Mouse (Mus musculus): ENCODE results near the gene Oprd1.

The Oprd1 gene

DNA sequence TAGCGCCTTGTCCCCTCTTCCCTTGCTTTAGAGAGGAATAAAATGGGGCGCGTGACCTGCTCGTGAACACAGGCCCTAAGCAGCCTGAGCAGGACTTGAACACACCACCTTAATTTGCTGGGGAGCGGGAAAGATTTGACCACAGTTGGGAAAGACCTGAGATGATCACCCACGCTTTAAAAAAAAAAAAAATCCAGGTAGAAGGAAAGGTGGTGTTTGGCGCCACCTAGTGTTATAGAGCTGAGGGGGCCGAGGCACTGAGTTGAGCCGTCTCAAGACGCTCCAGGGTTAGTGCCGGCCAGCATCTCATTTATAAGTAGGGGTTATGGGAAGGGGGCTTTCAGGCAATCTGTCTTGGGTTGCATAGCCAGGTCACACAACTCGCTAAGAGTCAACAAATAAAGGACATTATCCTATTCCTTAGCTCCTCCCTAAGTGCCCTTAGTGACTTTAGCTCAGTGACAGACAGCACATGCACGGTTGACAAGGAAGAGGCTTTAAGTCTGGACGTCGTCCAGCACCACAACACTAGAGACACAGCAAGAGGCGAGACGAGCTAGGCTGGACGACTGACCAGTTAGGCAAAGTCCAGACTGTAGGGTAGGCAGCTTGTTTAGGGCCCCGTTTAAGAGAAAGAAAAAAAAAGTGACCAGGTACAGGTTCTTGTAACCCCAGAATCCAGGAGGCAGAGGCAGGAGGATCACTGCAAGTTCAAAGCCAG, 64.6 kb downstream of the Oprd1 start:
- peak; percentile 47 for DNase-seq (ENCODE audit: low read depth, low spot score)

DNA sequence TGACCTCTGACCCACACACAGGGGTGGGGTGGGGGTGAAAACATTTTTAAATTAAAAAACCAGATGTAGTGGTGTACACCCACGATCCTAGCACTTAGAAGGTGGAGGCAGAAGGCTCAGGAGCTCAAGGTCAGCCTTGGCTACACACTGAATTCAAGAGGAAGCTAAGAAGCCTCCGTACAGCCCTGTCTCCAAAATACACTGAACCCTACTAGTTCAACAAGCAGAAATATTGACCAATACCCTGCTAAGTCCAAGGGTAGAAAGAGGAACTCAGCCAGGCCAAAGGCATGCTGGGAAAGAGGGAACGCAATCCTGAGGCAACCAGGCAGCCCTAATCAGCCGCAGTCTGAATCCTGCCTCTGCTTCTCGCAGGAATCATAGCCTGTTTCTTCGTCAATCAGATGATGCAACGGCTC, 66.0 kb downstream of the Oprd1 start:
- no peak for DNase-seq (ENCODE audit: low read depth, low spot score)

DNA sequence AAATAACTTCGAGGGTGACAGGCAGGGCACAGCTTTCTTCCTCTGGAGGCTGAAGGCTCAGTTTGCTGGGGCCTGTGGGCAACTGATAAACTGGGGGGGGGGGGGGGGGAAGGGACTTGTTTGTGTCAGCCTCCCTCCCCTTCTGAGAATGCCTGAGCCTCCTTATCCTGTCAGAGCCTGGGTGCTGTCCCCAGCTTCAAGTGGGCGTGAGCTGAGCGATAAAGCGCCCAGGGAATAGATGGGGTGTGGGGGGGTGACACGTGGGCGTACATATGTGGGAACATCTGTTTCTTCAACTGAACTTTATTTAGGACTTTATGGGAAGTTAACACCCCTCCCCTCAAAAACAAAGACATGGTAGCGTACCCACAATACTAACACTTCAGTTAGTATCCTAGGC, 66.8 kb downstream of the Oprd1 start:
- no peak for DNase-seq (ENCODE audit: low read depth, low spot score)

DNA sequence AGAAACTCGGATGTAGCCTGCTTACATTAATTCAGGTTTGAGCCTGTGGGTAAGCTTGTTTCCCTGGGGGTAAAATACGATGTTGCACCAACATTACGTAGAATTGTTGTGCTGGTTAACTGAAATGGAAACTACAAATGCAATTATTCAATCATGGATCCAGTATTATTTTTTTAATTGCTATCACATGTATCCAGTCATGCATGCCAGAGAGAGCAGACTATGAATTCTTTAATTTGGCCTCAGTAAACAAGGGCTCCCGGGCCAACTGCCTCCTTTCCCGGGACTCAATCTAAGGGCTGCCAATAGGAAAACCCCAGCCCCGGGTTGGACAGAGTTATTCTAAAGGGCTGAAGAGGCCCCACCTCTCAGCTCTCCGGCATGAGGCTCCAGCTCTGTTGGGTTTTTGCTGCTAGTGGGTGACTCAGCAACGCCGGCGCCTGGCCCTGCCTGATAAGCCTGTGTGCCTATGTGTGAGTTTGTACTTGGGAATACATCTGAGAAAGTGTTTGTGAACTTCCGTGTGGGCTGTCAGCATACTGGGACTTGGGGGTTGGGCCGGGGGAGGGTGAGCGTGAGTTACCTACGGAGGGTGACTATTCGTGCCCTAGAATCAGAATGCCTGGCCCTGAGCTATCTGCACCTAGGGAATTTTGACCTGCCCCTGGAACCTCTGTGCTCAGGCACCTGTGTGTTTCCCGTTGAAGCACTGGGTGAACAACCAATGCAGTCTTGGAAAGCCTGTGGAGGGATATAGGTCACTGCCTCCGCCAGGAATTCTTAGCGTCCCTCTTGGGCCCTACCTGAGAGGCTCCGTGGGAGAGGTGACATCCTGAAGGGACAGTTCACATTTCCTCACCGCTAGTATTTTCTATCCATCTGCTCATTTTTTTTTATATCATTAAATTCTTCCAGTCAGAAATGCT, 67.5 kb downstream of the Oprd1 start:
- peak; percentile 44 for DNase-seq (ENCODE audit: low read depth, low spot score)

DNA sequence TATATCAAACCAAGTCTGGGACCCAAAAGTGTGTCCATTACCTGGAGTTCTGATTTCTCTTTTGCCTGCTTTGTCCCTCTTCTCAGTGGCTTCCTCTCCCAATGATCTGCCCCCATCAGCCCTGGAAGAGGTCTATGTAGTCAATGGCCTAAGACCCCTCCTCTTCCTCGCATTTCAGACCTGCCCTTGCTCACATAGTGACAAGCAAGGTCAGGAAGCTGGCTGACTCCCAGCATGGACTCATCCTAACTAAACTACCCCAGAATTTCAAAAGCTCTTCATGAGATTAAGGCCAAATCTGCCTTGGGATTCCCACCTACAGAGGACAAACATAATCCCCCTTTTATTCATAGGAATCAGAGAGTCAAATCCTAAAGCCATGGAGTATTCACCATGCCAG, 68.5 kb downstream of the Oprd1 start:
- no peak for DNase-seq (ENCODE audit: low read depth, low spot score)

- DNase-seq (ENCODE audit: low read depth, low spot score), result peak; percentile 97
These were observed 69.1 kb downstream of the Oprd1 start, which contains the start of gene Epb41 for GRCm38 (mm10) chr4:132074933-132075769. TSS of gene Epb41 (minus strand) at chr4:132075321.

DNA sequence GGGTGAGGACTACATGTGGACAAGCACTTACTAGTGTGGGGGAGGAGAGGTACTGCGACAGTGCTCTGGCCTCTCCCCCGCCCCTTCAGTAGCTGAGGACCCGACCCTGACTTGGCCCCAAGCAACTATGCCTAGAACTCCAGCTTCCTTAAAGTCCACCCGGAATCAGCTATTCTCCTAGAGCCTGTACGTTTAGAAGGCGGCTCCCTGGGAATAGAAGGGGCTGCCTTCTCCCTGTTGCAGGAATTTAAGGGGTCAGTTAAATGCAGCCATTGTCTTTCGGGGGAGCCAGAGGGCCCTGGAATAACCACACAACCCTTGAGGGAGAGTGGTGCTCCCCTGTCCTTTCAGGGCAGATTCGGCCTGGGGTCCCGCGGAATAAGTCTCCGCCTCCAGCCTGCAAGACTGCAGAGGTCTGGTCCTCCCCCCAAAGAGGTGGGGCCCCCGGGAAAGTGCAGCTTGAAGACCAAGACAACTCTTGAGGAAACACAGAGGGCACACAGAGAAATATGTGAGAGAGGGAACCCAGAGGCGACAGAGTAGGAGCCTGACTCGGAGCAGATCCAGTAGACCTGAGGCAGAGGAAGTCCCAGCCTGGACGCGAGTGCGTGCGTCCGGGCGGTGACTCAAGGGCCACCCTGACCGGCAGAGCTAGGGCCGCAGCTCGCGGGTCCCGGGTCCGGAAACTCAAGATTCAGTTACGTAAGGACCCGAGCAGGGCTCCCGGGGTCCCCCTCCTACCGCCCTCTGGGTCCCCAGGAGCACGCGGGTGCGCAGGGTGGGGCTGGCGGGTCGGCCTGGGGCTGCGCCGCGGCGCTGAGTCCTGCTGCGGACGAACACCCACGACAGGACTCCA, 70.0 kb downstream of the Oprd1 start, which contains the start of gene Gm10300:
TSS of gene Gm10300 (plus strand) at position 621 of the 856 bp plus-strand sequence.
- peak; percentile 73 for DNase-seq (ENCODE audit: low read depth, low spot score)

DNA sequence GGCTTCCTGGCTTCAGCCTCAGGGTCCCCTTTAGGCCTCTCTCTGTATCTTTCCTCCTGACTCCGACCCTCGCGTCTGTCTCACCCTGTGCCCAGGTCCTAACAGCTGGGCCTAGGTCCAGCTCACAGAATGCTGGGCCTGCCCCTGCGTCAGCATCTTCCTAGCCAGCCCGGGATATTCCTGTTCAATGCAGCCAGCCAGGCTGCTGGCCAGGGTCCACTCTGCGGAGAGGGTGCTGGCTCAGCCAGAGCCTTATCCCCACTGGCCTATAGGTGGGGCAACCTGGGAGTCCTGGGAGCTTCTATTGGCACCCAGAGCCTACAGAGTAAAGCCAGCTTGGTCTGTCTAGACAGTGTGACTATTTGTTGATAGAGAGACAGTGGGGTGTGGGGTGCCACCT, 71.3 kb downstream of the Oprd1 start:
- peak; percentile 83 for DNase-seq (ENCODE audit: low read depth, low spot score)

GRCm38 (mm10) chr4:132072156-132072555, 72.1 kb downstream of the Oprd1 start:
- no peak for DNase-seq (ENCODE audit: low read depth, low spot score)

DNA sequence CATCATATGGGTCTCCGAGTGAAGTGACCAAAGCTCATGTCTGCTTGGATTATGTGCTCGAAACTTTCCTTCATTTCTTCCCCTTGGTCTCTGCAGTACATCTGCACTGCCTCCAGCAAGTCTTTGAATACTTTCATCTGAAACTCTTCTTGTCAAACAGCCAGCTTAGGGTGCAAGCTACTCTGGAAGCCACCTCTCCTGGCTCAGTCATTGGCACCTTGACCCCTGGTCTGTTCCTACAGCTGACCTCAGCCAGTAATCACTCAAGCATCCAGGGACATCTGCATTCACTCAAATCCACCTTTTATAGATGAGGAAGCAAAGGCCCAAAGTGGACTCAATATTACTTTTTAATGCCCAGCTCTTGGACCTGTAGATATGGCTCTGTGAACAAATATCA, 72.6 kb downstream of the Oprd1 start:
- DNase-seq (ENCODE audit: low read depth, low spot score), result no peak

GRCm38 (mm10) chr4:132067938-132068235, 76.4 kb downstream of the Oprd1 start:
- no peak for DNase-seq (ENCODE audit: low read depth, low spot score)

DNA sequence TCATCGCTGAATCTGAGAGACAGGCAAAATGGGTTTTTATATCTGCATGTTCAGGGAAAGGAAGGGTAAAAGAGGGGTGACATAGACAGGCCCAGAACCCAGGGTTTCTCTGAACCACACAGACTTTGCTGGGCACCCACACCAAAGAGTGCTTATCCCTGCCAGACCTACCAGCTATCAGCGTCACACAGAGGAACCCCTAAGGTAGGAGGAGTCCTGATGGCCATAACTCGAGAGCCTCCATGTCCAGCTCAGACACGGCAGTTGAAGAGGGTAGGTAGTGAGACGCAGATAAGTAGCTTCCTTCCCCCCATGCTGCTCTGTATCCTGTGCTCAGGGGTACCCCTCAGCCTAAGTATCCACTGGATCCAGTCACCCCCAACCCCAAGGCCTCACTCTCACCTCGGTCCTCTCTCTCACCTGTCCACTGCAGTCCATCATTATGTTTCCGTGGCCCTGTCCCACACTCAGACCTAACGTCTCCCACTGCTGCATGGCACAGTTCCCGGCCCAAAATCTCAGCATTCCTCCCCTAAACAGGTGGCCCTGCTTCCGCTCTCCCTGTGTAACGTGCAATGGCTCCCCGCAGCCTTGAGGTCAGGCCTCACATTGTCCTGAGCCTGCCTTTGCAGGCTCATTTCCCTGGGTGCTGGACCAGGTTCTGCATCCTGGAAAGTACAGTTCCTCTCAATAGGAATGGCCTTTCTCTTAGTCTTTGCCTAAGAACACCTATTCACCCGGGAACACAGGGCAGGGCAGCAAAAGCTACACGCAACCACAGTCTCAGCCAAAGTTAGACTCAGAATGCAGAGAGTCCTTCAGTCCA, 77.0 kb downstream of the Oprd1 start:
- no peak for DNase-seq (ENCODE audit: low read depth, low spot score)

DNA sequence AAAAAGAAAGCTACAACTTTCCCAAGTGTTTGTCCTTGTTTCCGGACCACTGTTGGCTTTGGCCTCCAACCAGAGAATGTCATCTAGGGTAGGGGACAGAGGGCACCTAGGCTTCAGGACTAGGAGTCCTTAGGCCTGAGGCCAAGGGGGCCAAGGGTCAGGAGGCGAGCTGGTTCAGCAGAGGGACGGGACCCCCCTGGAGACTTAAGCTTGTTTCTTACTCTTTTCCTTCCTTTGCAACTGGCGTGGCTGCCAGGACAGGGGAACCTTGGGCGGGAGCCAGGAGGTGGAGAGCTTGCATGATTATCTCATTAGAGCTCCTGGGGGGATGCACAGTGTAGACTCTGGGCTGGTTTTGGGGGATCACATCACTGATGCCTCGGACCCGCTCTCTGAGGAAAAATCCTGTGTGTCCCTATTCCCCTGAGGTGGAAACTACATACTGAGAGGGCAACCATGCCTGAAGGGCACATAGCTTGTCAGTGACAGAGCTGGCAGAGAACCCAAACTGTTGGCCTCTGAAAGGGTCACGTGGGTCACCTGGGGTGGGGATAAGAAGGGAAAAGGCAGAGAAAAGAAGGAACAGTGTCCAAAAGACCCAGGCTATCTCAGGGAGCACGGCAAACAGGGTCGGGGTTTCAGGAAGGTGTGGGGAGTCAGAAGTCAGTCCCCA, 78.0 kb downstream of the Oprd1 start:
- no peak for DNase-seq (ENCODE audit: low read depth, low spot score)

DNA sequence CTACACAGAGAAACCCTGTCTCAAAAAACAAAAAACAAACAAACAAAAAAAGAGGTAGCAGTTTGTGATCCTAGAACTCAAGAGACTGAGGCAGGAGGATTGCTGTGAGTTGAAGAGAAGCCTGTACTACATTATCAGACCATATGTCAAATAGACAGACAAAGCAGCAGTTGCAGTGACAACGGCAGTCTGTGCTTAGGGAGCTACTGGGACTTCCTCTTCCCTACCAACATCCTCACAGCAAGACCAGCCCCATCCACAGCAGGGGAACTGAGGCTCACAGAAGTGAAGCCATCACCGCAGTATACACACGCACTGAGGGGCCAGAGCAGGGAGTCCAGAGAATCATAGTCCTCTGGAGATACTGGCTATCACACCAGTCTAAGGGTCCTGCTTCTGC, 78.7 kb downstream of the Oprd1 start:
- no peak for DNase-seq (ENCODE audit: low read depth, low spot score)

DNA sequence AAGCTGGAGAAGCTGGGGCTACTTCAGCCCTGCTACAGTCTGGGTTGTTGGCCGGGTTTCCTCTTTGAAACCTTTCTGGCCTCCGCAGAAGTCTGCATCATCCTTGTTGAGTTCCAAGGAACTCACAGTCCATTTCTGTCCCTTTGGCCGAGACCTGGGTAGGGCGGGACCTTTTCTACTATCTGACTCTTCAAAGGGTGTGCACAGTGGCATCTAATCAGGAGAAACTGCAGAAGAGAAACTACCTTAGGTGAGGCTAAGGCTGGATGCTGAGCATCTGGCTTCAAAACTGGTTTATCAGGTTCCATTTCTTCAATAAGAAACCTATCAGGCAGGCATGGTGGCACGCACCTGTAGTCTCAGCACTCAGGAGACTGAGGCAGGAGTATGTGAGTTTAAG, 79.7 kb downstream of the Oprd1 start:
- DNase-seq (ENCODE audit: low read depth, low spot score), result no peak

DNA sequence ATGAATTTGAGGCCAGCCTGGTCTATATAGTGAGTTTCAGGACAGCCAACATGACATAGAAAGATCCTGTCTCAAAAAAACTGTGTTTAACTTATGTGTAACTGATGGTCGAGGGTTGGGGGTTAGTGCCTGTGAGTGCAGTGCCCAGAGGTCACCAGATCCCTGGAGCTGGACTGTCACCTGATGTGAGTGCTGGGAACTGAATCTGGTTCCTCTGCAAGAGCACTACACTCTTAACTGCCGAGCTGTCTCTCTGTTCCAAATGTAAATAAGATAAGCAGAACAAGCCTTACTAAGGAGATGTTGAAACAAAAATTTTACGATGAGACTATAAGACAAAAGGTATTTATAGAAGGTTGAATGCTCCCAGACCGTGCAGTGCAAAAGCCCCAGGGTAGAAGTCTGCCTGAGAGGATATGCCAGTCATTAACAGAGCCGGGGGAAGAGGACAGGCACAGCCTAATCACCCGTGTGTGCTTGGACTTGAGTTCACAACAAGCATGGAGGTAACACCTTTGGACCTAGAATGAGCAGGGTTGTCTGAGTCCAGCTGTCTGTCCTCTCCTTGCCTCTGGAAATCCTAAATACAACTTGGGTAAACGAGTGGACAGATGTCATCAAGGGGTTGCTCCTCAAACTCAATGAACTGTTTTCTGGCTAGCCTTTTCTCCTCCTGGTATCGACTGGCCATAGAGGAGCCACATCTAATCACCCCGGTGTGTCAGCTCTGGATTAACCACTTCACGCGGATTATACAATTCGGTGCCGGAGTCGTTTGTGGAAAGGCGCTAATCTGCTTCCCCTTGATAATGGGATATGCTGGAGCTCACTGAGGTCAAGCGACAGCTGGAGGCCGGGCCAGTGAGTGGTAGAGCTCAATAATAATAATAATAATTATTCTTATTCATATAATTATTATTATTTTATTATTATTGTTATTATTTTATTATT, 81.1 kb downstream of the Oprd1 start:
- no peak for DNase-seq (ENCODE audit: low read depth, low spot score)

DNA sequence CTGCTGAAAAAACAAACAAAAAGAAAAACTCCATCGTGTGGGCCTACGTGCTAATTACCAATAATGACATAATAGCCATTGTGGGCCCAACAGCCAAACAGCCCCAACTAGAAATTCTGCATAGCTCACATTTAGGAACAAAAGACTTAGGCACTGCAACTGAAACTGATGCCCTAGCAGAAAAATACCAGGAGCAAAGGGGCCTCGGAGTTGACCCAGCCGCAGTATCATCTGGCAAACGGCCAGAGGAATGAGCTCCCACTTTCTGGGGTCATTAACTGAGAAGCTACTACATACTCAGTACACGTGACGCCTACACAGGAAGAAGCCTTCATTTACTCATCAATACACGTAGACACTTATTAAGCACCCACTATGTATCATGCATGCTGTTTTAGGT, 82.0 kb downstream of the Oprd1 start:
- no peak for DNase-seq (ENCODE audit: low read depth, low spot score)
